Mouse (Mus musculus) embryonic fibroblast, embryonic 13.5 days (primary cell): ENCODE measurements at regions not wholly inside any gene's neighbourhood (a gene's known extent, or its start where the extent isn't known, plus 50 kb on each side); places are given as distances from the start of the nearest gene placed in this dataset.

Source experiments
- CTCF ChIP-seq: IDR thresholded peaks from 2 replicates; pipeline ENCODE4 v1.5.1; 2011; ENCODE audit warnings: mild to moderate bottlenecking, control low read depth, low read length, moderate library complexity, borderline replicate concordance; ENCODE audit not compliant: insufficient read depth
- POLR2A ChIP-seq: IDR thresholded peaks from 2 replicates; pipeline ENCODE4 v1.6.1; 2011; ENCODE audit warnings: low read depth, mild to moderate bottlenecking, control low read depth, low read length, moderate library complexity

DNA sequence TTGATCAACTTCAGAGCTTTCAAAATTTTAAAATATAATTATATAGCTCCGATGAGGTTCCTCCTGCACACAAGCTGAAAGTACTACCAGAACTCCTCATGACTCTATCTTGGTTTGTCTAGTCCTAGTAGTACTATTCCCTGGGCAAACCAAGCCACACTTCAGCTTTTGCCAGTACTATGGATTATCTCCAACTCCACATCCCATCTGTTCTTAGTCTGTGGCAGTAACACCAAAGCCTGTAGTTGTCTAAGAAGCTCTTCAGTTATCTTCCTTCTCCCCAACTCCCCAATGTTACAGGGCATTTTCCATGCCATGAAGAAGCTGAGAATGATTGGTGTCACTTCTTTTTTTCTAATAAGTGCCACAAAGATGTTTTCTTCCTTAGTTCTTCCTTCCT lies 83.1 kb downstream of the Gm43517 start:
- TF ChIP-seq CTCF (no peak), POLR2A (no peak)
